Mouse (Mus musculus): ENCODE measurements around the gene Prpf19.

Prpf19 gene

GRCm38 (mm10) chr19:10895016-10895528 is at the start of gene Prpf19:
Gene Prpf19 (plus strand): TSS chr19:10895231.
- peak; percentile 95 for DNase-seq

- DNase-seq = no peak
Observed at GRCm38 (mm10) chr19:10845454-10845853, 49.6 kb upstream of the Prpf19 start.

GRCm38 (mm10) chr19:10846150-10846549 is 48.9 kb upstream of the Prpf19 start:
- DNase-seq = no peak

GRCm38 (mm10) chr19:10847311-10848087 is 47.5 kb upstream of the Prpf19 start:
- no peak for DNase-seq

- no peak for DNase-seq
Observed at GRCm38 (mm10) chr19:10855422-10855821, 39.6 kb upstream of the Prpf19 start.

- no peak for DNase-seq
Observed at GRCm38 (mm10) chr19:10856520-10856919, 38.5 kb upstream of the Prpf19 start.

- DNase-seq = peak; percentile 19
Observed at GRCm38 (mm10) chr19:10860072-10860497, 34.9 kb upstream of the Prpf19 start.

GRCm38 (mm10) chr19:10866351-10866750 is 28.7 kb upstream of the Prpf19 start:
- no peak for DNase-seq

- no peak for DNase-seq
Observed at GRCm38 (mm10) chr19:10867946-10868622, 26.9 kb upstream of the Prpf19 start.

GRCm38 (mm10) chr19:10868623-10869141 is 26.3 kb upstream of the Prpf19 start:
- no peak for DNase-seq

GRCm38 (mm10) chr19:10869241-10869885 is 25.7 kb upstream of the Prpf19 start:
- peak; percentile 58 for DNase-seq

GRCm38 (mm10) chr19:10869886-10870527 is 25.0 kb upstream of the Prpf19 start, which contains the start of gene Tmem132a:
Gene Tmem132a (minus strand): TSS chr19:10869940.
- no peak for DNase-seq

- DNase-seq = no peak
Observed at GRCm38 (mm10) chr19:10870676-10871075, 24.4 kb upstream of the Prpf19 start.

- DNase-seq = no peak
Observed at GRCm38 (mm10) chr19:10871328-10871961, 23.6 kb upstream of the Prpf19 start.

- no peak for DNase-seq
Observed at GRCm38 (mm10) chr19:10878201-10878837, 16.7 kb upstream of the Prpf19 start.

GRCm38 (mm10) chr19:10880085-10880974 is 14.7 kb upstream of the Prpf19 start:
- DNase-seq = peak; percentile 19

- DNase-seq = no peak
Observed at GRCm38 (mm10) chr19:10880975-10881425, 14.0 kb upstream of the Prpf19 start.

GRCm38 (mm10) chr19:10881426-10882154 is 13.4 kb upstream of the Prpf19 start, which contains the start of gene Tmem109:
Gene Tmem109 (minus strand): TSS chr19:10882001.
- DNase-seq = peak; percentile 95

- DNase-seq = no peak
Observed at GRCm38 (mm10) chr19:10892201-10892600, 2.8 kb upstream of the Prpf19 start.

GRCm38 (mm10) chr19:10895708-10896107 is 677 bp downstream of the Prpf19 start:
- DNase-seq = no peak
